Mouse (Mus musculus) embryonic stem cell, embryonic (primary cell): ENCODE results near the gene 2210016L21Rik.

ENCODE experiments used
- CTCF ChIA-PET, 4 experiments: fragments of 300-600 bp in 2 of 4; fragments of 350-600 bp in 2 of 4; sonication (Branson Sonifier 250); formaldehyde crosslinking; loops; one replicate each; lab custom pipeline; 2022; ENCODE audit warnings: inconsistent platforms in 2 of 4; lab: Charles Lee
- POLR2A ChIA-PET, 4 experiments: fragments of 300-600 bp in 2 of 4; fragments of 350-600 bp in 2 of 4; sonication (Branson Sonifier 250); formaldehyde crosslinking; loops; one replicate each; lab custom pipeline; 2022; ENCODE audit warnings: antibody characterized with exemption in 4 of 4, inconsistent platforms in 1 of 4; lab: Charles Lee

The 2210016L21Rik gene

GRCm38 (mm10) chr5:114942074-114942765 lies at the start of gene 2210016L21Rik:
TSS of gene 2210016L21Rik (plus strand) at chr5:114942158.
- CTCF ChIA-PET, result interaction anchor here in 3 of 4 experiments (0.7 to 1.4 kb wide), 14 partner anchors 10 to 322 kb away, joined by 3 to 11 read pairs (median 3); partner anchors contain the start of gene Gltp (in 1 of the 3)
- POLR2A ChIA-PET, result interaction anchor here (0.5 to 2.9 kb wide), 57 partner anchors 9 to 565 kb away, joined by 3 to 15 read pairs (median 4); partner anchors contain the start of genes Oasl1 (in 2 of the 4), Ankrd13a (in 1 of the 4), Git2 (in 1 of the 4) and Hnf1a (in 1 of the 4)

- ChIA-PET POLR2A (interaction anchor here in 1 of 4 experiments (0.6 kb wide), 1 partner anchor 90 kb away, joined by 3 read pairs; no protein-coding TSS in a partner anchor), CTCF (no interaction called here)
Observed at GRCm38 (mm10) chr5:114895542-114895941, 46.4 kb upstream of the 2210016L21Rik start.

GRCm38 (mm10) chr5:114896688-114897373 lies 45.1 kb upstream of the 2210016L21Rik start, which contains the start of gene Oasl2:
TSS of gene Oasl2 (plus strand) at chr5:114896936.
- CTCF ChIA-PET, result interaction anchor here in 3 of 4 experiments (0.6 to 1.3 kb wide), 5 partner anchors 21 to 892 kb away, joined by 3 to 10 read pairs (median 5); no protein-coding TSS in a partner anchor

GRCm38 (mm10) chr5:114897374-114897793 lies 44.6 kb upstream of the 2210016L21Rik start:
- POLR2A ChIA-PET, result interaction anchor here (0.7 to 1.5 kb wide), 8 partner anchors 8 to 139 kb away, joined by 3 to 6 read pairs (median 3); no protein-coding TSS in a partner anchor
- CTCF ChIA-PET, result interaction anchor here in 3 of 4 experiments (0.6 to 1.3 kb wide), 4 partner anchors 22 to 893 kb away, joined by 3 to 5 read pairs (median 4); no protein-coding TSS in a partner anchor

More at GRCm38 (mm10) chr5:114896688-114897373, 45.1 kb upstream of the 2210016L21Rik start, which contains the start of gene Oasl2:
- POLR2A ChIA-PET, result interaction anchor here in 3 of 4 experiments (0.7 to 1.5 kb wide), 6 partner anchors 8 to 138 kb away, joined by 3 to 6 read pairs (median 4); no protein-coding TSS in a partner anchor

GRCm38 (mm10) chr5:114898857-114899256 lies 43.1 kb upstream of the 2210016L21Rik start:
- ChIA-PET CTCF (interaction anchor here in 3 of 4 experiments (0.5 to 1.7 kb wide), 5 partner anchors 9 to 294 kb away, joined by 3 to 4 read pairs (median 4); no protein-coding TSS in a partner anchor), POLR2A (interaction anchor here in 2 of 4 experiments (0.5 to 1.6 kb wide), 5 partner anchors 9 to 303 kb away, joined by 3 to 6 read pairs (median 3); partner anchors contain the start of gene Gm9936 (in 1 of the 2))

GRCm38 (mm10) chr5:114902413-114902812 lies 39.5 kb upstream of the 2210016L21Rik start:
- ChIA-PET POLR2A (interaction anchor here in 3 of 4 experiments (0.6 to 1.4 kb wide), 8 partner anchors 12 to 311 kb away, joined by 3 to 5 read pairs (median 4); partner anchors contain the start of gene Ankrd13a (in 1 of the 3)), CTCF (interaction anchor here (0.5 to 1.6 kb wide), 36 partner anchors 30 to 759 kb away, joined by 3 to 15 read pairs (median 4); partner anchors contain the start of genes 2210016L21Rik (in 2 of the 4), Gltp (in 2 of the 4), Acads (in 1 of the 4) and Gm9936 (in 1 of the 4))

GRCm38 (mm10) chr5:114908598-114909305 lies 33.2 kb upstream of the 2210016L21Rik start:
- POLR2A ChIA-PET, result interaction anchor here in 3 of 4 experiments (0.6 to 1.6 kb wide), 18 partner anchors 9 to 784 kb away, joined by 3 to 8 read pairs (median 3); partner anchors contain the start of gene 2210016L21Rik (in 1 of the 3)
- CTCF ChIA-PET, result interaction anchor here (0.6 to 1.3 kb wide), 11 partner anchors 10 to 1568 kb away, joined by 3 to 7 read pairs (median 3); partner anchors contain the start of genes 2210016L21Rik (in 1 of the 4) and Cabp1 (in 1 of the 4)

- ChIA-PET POLR2A (interaction anchor here in 1 of 4 experiments (1.5 kb wide), 1 partner anchor 28 kb away, joined by 3 read pairs; the partner anchor contains the start of gene 2210016L21Rik), CTCF (no interaction called here)
Observed at GRCm38 (mm10) chr5:114913686-114914085, 28.3 kb upstream of the 2210016L21Rik start.

- ChIA-PET POLR2A (interaction anchor here in 1 of 4 experiments (0.7 to 1.1 kb wide), 4 partner anchors 10 to 27 kb away, joined by 3 read pairs; partner anchors contain the start of gene 2210016L21Rik), CTCF (interaction anchor here in 1 of 4 experiments (0.9 kb wide), 1 partner anchor 64 kb away, joined by 3 read pairs; no protein-coding TSS in a partner anchor)
Observed at GRCm38 (mm10) chr5:114914855-114915254, 27.1 kb upstream of the 2210016L21Rik start.

GRCm38 (mm10) chr5:114915854-114916253 lies 26.1 kb upstream of the 2210016L21Rik start:
- ChIA-PET CTCF (no interaction called here), POLR2A (no interaction called here)

GRCm38 (mm10) chr5:114916777-114917176 lies 25.2 kb upstream of the 2210016L21Rik start:
- CTCF ChIA-PET, result interaction anchor here in 2 of 4 experiments (0.7 kb wide), 2 partner anchors 309 to 593 kb away, joined by 3 to 5 read pairs; no protein-coding TSS in a partner anchor
- POLR2A ChIA-PET, result interaction anchor here in 2 of 4 experiments (0.7 kb wide), 2 partner anchors 19 to 666 kb away, joined by 3 to 4 read pairs; no protein-coding TSS in a partner anchor

- ChIA-PET CTCF (interaction anchor here in 2 of 4 experiments (0.7 kb wide), 4 partner anchors 227 to 593 kb away, joined by 3 to 5 read pairs (median 3); partner anchors contain the start of gene Gltp (in 1 of the 2)), POLR2A (interaction anchor here in 2 of 4 experiments (0.7 kb wide), 2 partner anchors 18 to 665 kb away, joined by 3 to 4 read pairs; no protein-coding TSS in a partner anchor)
Observed at GRCm38 (mm10) chr5:114917357-114917756, 24.6 kb upstream of the 2210016L21Rik start.

- POLR2A ChIA-PET, result interaction anchor here in 2 of 4 experiments (0.7 to 1.5 kb wide), 5 partner anchors 9 to 104 kb away, joined by 3 read pairs; no protein-coding TSS in a partner anchor
- CTCF ChIA-PET, result interaction anchor here in 3 of 4 experiments (0.6 to 1.4 kb wide), 3 partner anchors 13 to 57 kb away, joined by 3 to 4 read pairs (median 3); no protein-coding TSS in a partner anchor
Observed at GRCm38 (mm10) chr5:114921551-114922365, 20.2 kb upstream of the 2210016L21Rik start.

GRCm38 (mm10) chr5:114922366-114922731 lies 19.6 kb upstream of the 2210016L21Rik start:
- POLR2A ChIA-PET, result interaction anchor here in 1 of 4 experiments (0.7 kb wide), 1 partner anchor 8 kb away, joined by 3 read pairs; no protein-coding TSS in a partner anchor
- CTCF ChIA-PET, result no interaction called here

GRCm38 (mm10) chr5:114922998-114923473 lies 18.9 kb upstream of the 2210016L21Rik start, which contains the start of gene Oasl1:
TSS of gene Oasl1 (plus strand) at chr5:114923240.
- CTCF ChIA-PET, result interaction anchor here in 2 of 4 experiments (0.6 to 0.7 kb wide), 2 partner anchors 378 to 608 kb away, joined by 3 read pairs; no protein-coding TSS in a partner anchor

More at GRCm38 (mm10) chr5:114922998-114923473, 18.9 kb upstream of the 2210016L21Rik start, which contains the start of gene Oasl1:
- POLR2A ChIA-PET, result interaction anchor here in 3 of 4 experiments (0.6 to 1.9 kb wide), 7 partner anchors 9 to 45 kb away, joined by 3 to 5 read pairs (median 4); partner anchors contain the start of gene 2210016L21Rik (in 2 of the 3)
